Mouse (Mus musculus) liver, embryonic 11.5 days (tissue): ENCODE data around the gene Borcs7. TPM values are rescaled to one million over a fixed set of nuclear protein-coding genes. Genes with fewer than 3 reads are reported as not detected.

Experiments
- ATAC-seq: fragments of 200-750 bp; cut with Nextera tagmentation; replicated peaks from 2 replicates; pipeline ENCODE4 v1.8.0; 2017; ENCODE audit warnings: moderate number of reproducible peaks, mild to moderate bottlenecking, moderate TSS enrichment, moderate library complexity; ENCODE audit not compliant: low FRiP score
- DNase-seq: peaks from one replicate; pipeline ENCODE4 v3.0.0-alpha.2; 2017; ENCODE audit warnings: low spot score
- H3K27ac ChIP-seq: fragments of 300-500 bp; sonication (generic); 2 replicates; pipeline ENCODE4 v1.5.1; 2014; ENCODE audit warnings: mild to moderate bottlenecking, low read depth, low read length, control low read depth
- H3K27me3 ChIP-seq: fragments of 300-500 bp; sonication (generic); replicated peaks from 2 replicates; pipeline ENCODE4 v1.6.1; 2014; ENCODE audit warnings: low read length, mixed read lengths; ENCODE audit not compliant: control insufficient read depth, insufficient read depth
- H3K36me3 ChIP-seq: fragments of 300-500 bp; sonication (generic); 2 replicates; pipeline ENCODE4 v1.6.1; 2014; ENCODE audit warnings: mild to moderate bottlenecking, low read length, moderate library complexity, mixed read lengths; ENCODE audit not compliant: control insufficient read depth, insufficient read depth
- H3K4me1 ChIP-seq: fragments of 300-500 bp; sonication (generic); replicated peaks from 2 replicates; pipeline ENCODE4 v1.6.1; 2014; ENCODE audit warnings: low read length, mixed read lengths; ENCODE audit not compliant: control insufficient read depth, insufficient read depth
- H3K4me2 ChIP-seq: fragments of 300-500 bp; sonication (generic); 2 replicates; pipeline ENCODE4 v1.6.1; 2014; ENCODE audit warnings: mild to moderate bottlenecking, control low read depth, moderate library complexity
- H3K4me3 ChIP-seq: fragments of 300-500 bp; sonication (generic); 2 replicates; pipeline ENCODE4 v1.5.1; 2014; ENCODE audit warnings: low read depth, low read length, control low read depth
- H3K9ac ChIP-seq: fragments of 300-500 bp; sonication (generic); 2 replicates; pipeline ENCODE4 v1.6.1; 2014; ENCODE audit warnings: low read depth, low read length, control low read depth
- H3K9me3 ChIP-seq: fragments of 300-500 bp; sonication (generic); 2 replicates; pipeline ENCODE4 v1.6.1; 2016; ENCODE audit warnings: low read length, inconsistent platforms, mixed read lengths; ENCODE audit not compliant: control insufficient read depth
- WGBS: fragments of 180-500 bp; shearing (Covaris S2); extraction: QIAGEN DNeasy Blood & Tissue Kit; methylation state at CpG from one replicate; pipeline ENCODE4 v1.1.7; 2014; 5-methylcytosine and 5-hydroxymethylcytosine counted together
- polyA plus RNA-seq: library from polyadenylated mRNA; unstranded; fragments of >200 nt; fragmentation: Nextera tagmentation; extraction: Ambion mirVana; gene quantifications from 2 replicates; pipeline ENCODE4 v1.2.1, GENCODE M21; 2014

The Borcs7 gene
- polyA plus RNA-seq, 1 experiment from 2014 or later, result 13.8 TPM

- DNase-seq (no peak), ATAC-seq (no peak)
- H3K36me3 ChIP-seq, result no peaks in the 10 kb centered on the region
- H3K4me2 ChIP-seq, result no peak overlapping the region
- 78% methylated on average over 4 of the region's 4 CpGs for WGBS
- H3K27me3 ChIP-seq, result no peaks in the 10 kb centered on the region
- peaks cover 21% of the 10 kb centered on the region for H3K4me1 ChIP-seq
- no peak overlapping the region for H3K27ac ChIP-seq
- H3K4me3 ChIP-seq, result no peak overlapping the region
- no peak overlapping the region for H3K9ac ChIP-seq
- H3K9me3 ChIP-seq, result no peaks in the 10 kb centered on the region
Observed at GRCm38 (mm10) chr19:46710614-46711013, 20.9 kb downstream of the Borcs7 start.

- Histone ChIP-seq H3K4me3 (no peak overlapping the region), H3K4me2 (no peak overlapping the region), H3K9me3 (no peaks in the 10 kb centered on the region), H3K9ac (no peak overlapping the region), H3K36me3 (no peaks in the 10 kb centered on the region), H3K27ac (no peak overlapping the region), H3K4me1 (no peaks in the 10 kb centered on the region; the same call in 1 of the 2 replicates), H3K27me3 (no peaks in the 10 kb centered on the region)
- 86% methylated on average over 8 of the region's 8 CpGs for WGBS
- DNase-seq (no peak), ATAC-seq (no peak)
Observed at GRCm38 (mm10) chr19:46714234-46714633, 24.5 kb downstream of the Borcs7 start.

GRCm38 (mm10) chr19:46715016-46715415 is 25.3 kb downstream of the Borcs7 start:
- WGBS, result 85% methylated on average over 8 of the region's 8 CpGs
- Histone ChIP-seq H3K36me3 (no peaks in the 10 kb centered on the region), H3K9me3 (no peaks in the 10 kb centered on the region), H3K4me3 (no peak overlapping the region), H3K27me3 (no peaks in the 10 kb centered on the region), H3K4me1 (no peaks in the 10 kb centered on the region; the same call in 1 of the 2 replicates), H3K27ac (no peak overlapping the region), H3K9ac (no peak overlapping the region), H3K4me2 (no peak overlapping the region)
- ATAC-seq (no peak), DNase-seq (no peak)

- H3K27ac ChIP-seq, result no peak overlapping the region
- no peaks in the 10 kb centered on the region for H3K27me3 ChIP-seq
- H3K4me1 ChIP-seq, result no peaks in the 10 kb centered on the region
- no peak for ATAC-seq
- DNase-seq, result no peak
- no peaks in the 10 kb centered on the region for H3K36me3 ChIP-seq
- WGBS, result 74% methylated on average over 4 of the region's 4 CpGs
- H3K4me2 ChIP-seq, result no peak overlapping the region
- no peak overlapping the region for H3K9ac ChIP-seq
- no peak overlapping the region for H3K4me3 ChIP-seq
- no peaks in the 10 kb centered on the region for H3K9me3 ChIP-seq
Observed at GRCm38 (mm10) chr19:46718150-46718549, 28.4 kb downstream of the Borcs7 start.

GRCm38 (mm10) chr19:46724411-46724810 is 34.7 kb downstream of the Borcs7 start:
- H3K27ac ChIP-seq, result no peak overlapping the region
- H3K36me3 ChIP-seq, result peaks cover 5% of the 10 kb centered on the region; the same call in 1 of the 2 replicates
- H3K27me3 ChIP-seq, result no peaks in the 10 kb centered on the region
- no peak overlapping the region for H3K9ac ChIP-seq
- no peak overlapping the region for H3K4me3 ChIP-seq
- no peaks in the 10 kb centered on the region for H3K9me3 ChIP-seq
- ATAC-seq, result no peak
- 72% methylated on average over 11 of the region's 11 CpGs for WGBS
- H3K4me2 ChIP-seq, result no peak overlapping the region
- DNase-seq, result no peak
- H3K4me1 ChIP-seq, result peaks cover 16% of the 10 kb centered on the region

GRCm38 (mm10) chr19:46726142-46726541 is 36.4 kb downstream of the Borcs7 start:
- H3K27me3 ChIP-seq, result no peaks in the 10 kb centered on the region
- no peak overlapping the region for H3K4me3 ChIP-seq
- no peaks in the 10 kb centered on the region for H3K9me3 ChIP-seq
- ATAC-seq (no peak), DNase-seq (no peak)
- no peak overlapping the region for H3K4me2 ChIP-seq
- peaks cover 16% of the 10 kb centered on the region for H3K4me1 ChIP-seq
- H3K9ac ChIP-seq, result no peak overlapping the region
- peaks cover 5% of the 10 kb centered on the region; the same call in 1 of the 2 replicates for H3K36me3 ChIP-seq
- H3K27ac ChIP-seq, result no peak overlapping the region
- 91% methylated on average over 8 of the region's 8 CpGs for WGBS

- WGBS, result 51% methylated on average over 8 of the region's 8 CpGs
- Histone ChIP-seq H3K36me3 (peaks cover 5% of the 10 kb centered on the region; the same call in 1 of the 2 replicates), H3K27me3 (no peaks in the 10 kb centered on the region), H3K4me2 (0 out of 2 replicates have a peak overlapping the region, but pooled peaks have one; percentile 23), H3K9me3 (no peaks in the 10 kb centered on the region), H3K4me3 (no peak overlapping the region), H3K4me1 (peaks cover 16% of the 10 kb centered on the region), H3K9ac (no peak overlapping the region), H3K27ac (no peak overlapping the region)
- DNase-seq (no peak), ATAC-seq (peak; percentile 58)
Observed at GRCm38 (mm10) chr19:46727140-46727736, 37.5 kb downstream of the Borcs7 start.

GRCm38 (mm10) chr19:46727945-46728540 is 38.3 kb downstream of the Borcs7 start:
- H3K4me2 ChIP-seq, result peak overlapping the region; percentile 42
- peaks cover 16% of the 10 kb centered on the region for H3K4me1 ChIP-seq
- no peak overlapping the region for H3K4me3 ChIP-seq
- peak; percentile 82 for ATAC-seq
- H3K27ac ChIP-seq, result no peak overlapping the region
- H3K27me3 ChIP-seq, result no peaks in the 10 kb centered on the region
- no peaks in the 10 kb centered on the region for H3K9me3 ChIP-seq
- 17% methylated on average over 11 of the region's 11 CpGs for WGBS
- H3K36me3 ChIP-seq, result peaks cover 5% of the 10 kb centered on the region; the same call in 1 of the 2 replicates
- no peak for DNase-seq
- H3K9ac ChIP-seq, result no peak overlapping the region

- Histone ChIP-seq H3K4me2 (no peak overlapping the region), H3K27me3 (no peaks in the 10 kb centered on the region), H3K9ac (no peak overlapping the region), H3K36me3 (peaks cover 5% of the 10 kb centered on the region; the same call in 1 of the 2 replicates), H3K27ac (no peak overlapping the region), H3K4me1 (peaks cover 16% of the 10 kb centered on the region), H3K9me3 (no peaks in the 10 kb centered on the region), H3K4me3 (no peak overlapping the region)
- 60% methylated on average over 3 of the region's 3 CpGs for WGBS
- DNase-seq (no peak), ATAC-seq (no peak)
Observed at GRCm38 (mm10) chr19:46728909-46729308, 39.2 kb downstream of the Borcs7 start.
